Mouse (Mus musculus): ENCODE measurements at regions not wholly inside any gene's neighbourhood (a gene's known extent, or its start where the extent isn't known, plus 50 kb on each side); places are given as distances from the start of the nearest gene placed in this dataset.
"Not testable (repeated sequence)": the region's sequence is repeated elsewhere in the genome, so short reads cannot be mapped to it uniquely, and the experiment has no call there.

DNA sequence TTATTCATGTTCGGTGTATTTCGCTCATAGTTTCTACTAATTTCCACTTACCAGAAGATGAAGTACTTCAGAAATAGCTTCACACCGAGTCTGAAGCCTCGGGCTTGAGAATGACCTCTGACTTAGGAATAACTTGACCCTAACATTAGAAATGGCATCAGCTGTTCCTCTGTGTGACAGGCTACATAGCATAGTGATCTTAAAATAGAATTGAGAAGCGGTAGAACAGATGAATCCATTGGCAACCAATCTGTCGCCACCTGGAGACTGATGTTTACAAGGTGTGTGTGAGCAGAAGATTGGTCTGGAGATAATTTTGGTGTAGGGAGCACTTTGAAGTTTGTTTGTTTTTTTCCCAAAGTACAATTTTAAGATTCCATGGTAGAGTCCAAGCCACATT lies 60.9 kb upstream of the Ahi1 start:
- DNase-seq (ENCODE audit: low spot score): no peak

GRCm38 (mm10) chr10:20883618-20884017 lies 68.7 kb upstream of the Ahi1 start:
- DNase-seq (ENCODE audit: low spot score): no peak

GRCm38 (mm10) chr10:20882599-20882998 lies 69.7 kb upstream of the Ahi1 start:
- DNase-seq (ENCODE audit: low spot score): no peak

- no peak for DNase-seq (ENCODE audit: low spot score)
These were observed 72.1 kb upstream of the Ahi1 start for GRCm38 (mm10) chr10:20880251-20880650.

DNA sequence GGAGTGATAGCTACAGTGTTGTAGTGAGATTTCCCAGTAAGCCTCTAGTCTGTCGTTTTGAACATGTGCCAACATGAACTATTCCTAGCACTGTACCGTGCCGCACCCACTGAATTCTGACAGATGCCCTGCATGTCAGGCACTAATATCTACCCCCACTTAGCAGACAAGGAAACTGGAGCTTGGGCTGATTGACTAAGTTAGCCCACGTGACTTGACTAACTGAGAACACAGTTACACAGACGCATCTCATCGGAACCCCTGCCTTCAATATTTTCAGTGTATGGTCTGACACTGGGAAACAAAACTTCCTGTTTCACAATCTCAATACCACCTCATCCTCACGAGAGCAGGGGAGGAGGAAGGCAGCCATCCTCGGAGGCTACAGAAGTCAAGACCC lies 72.9 kb upstream of the Ahi1 start:
- no peak for DNase-seq (ENCODE audit: low spot score)

- no peak for DNase-seq (ENCODE audit: low spot score)
These were observed 85.3 kb upstream of the Ahi1 start for GRCm38 (mm10) chr10:20867076-20867475.

DNA sequence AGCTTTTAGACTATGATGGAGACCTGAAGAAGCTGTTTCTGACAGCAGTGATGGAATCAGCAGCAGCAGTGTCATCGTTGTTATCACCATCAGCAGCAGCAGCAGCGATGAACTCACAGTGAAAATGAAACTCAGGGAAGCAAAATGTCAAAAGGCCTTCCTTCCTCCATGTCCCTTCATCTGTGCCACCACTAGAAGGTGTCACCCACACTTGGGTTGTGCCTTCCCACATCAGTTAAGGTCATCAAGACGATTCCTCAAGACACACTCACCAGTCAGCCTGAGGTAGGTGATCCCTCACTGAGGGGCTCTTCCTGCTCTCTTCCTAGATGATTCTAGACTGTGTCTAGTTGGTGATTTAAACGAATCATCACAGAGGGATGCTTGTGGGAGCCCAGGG lies 87.3 kb upstream of the Ahi1 start:
- DNase-seq (ENCODE audit: low spot score): no peak

DNA sequence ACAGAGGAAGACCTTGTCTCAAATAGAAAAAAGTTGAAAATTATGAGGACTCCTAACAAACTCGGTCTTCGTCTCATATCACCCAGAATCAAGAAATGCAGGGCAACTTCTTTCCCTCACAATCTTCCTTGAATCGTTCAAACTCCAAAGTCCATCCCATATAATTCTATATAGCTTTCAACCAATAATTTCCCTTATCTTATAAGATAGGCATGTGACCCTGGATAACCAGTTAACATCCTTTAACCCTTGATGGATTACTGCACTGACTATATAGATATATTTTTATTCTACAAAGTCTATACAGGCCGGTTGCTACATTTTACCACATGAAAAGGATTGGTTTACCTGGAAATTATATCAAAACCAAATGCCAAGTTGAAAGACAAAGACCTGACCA lies 94.9 kb upstream of the Ahi1 start:
- no peak for DNase-seq (ENCODE audit: low spot score)

GRCm38 (mm10) chr10:20854621-20855363 lies 97.6 kb upstream of the Ahi1 start:
- peak; percentile 6 for DNase-seq (ENCODE audit: low spot score)

DNA sequence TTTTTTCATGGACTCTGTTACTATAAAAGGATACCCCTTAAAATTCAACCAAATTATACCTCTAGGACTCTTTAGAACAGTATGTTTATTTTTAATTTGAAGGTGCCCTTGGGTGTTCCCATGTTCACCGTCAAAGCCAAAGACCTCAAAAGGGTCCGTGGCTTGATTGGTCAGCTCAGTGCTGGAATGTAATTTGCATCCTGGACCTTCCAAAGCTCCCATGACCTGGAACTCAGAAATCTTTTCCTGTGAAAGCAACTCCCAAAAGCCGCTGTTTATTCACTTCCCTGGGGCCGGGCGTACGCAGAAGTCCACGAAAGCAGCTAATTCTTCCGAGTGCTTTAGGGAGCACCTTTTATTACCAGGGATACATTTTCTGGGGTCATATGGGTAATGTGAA lies 105.1 kb upstream of the Ahi1 start:
- DNase-seq (ENCODE audit: low spot score): no peak

DNA sequence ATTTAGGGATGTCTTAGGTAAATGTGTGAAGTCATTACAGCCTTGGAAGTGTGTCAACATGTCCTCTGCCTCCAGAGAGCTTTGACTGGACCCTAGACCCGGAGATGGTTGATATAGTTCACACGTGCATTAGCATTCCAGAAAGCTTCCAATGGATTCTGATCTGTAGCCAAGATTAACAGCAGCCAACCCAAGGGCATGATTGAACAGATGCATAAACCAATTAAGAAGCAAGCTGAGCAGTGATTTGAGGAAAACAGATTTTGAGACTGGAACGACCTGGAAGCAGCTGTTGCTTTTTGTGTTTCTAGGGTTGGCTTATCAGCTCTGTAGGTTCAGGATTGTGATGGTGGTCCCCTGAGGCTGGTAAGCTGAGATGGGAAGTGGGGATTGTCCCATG lies 109.1 kb upstream of the Ahi1 start:
- DNase-seq (ENCODE audit: low spot score): no peak

DNA sequence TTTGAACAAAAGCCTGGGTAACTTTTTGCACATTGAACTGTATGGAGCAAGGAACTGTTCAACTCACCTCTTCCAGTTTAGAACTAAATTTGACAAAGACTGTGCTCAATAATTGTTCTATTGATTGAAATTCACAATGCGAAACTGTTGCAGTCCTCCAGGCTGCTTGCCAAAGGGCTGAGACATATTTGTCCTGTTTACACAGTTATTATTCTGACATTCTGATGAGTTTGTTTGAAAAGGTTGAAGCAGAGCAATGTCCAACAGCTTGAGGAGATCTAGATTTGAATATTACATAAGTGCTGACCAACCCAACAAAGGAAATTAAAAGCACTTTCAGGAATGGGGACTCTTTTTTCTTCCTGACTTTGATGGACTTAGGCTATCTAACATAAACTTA lies 110.2 kb upstream of the Ahi1 start:
- DNase-seq (ENCODE audit: low spot score): no peak

- no peak for DNase-seq (ENCODE audit: low spot score)
These were observed 110.8 kb upstream of the Ahi1 start for GRCm38 (mm10) chr10:20841430-20842040.

GRCm38 (mm10) chr10:20838685-20839425 lies 113.5 kb upstream of the Ahi1 start:
- DNase-seq (ENCODE audit: low spot score): no peak

DNA sequence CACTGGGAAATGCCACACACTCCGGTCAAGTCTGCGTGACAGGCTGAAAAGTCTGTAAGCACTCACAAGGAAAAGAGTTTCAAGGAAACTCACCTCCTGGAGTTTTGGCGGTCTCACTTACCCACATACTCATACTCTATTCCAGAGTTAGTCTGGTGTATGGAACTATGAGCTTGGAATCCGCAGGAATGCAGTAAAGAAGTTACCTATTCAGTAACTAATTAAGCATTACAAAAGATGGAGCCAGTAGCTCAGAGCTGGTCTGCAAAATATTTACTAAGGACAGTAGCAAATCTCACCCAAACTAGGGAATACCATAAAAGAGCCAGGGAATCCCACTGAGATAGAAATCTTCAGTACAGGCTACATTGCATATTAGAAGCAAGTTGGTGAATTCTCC lies 111.9 kb upstream of the Pde7b start:
- DNase-seq (ENCODE audit: low spot score): not testable (repeated sequence)

DNA sequence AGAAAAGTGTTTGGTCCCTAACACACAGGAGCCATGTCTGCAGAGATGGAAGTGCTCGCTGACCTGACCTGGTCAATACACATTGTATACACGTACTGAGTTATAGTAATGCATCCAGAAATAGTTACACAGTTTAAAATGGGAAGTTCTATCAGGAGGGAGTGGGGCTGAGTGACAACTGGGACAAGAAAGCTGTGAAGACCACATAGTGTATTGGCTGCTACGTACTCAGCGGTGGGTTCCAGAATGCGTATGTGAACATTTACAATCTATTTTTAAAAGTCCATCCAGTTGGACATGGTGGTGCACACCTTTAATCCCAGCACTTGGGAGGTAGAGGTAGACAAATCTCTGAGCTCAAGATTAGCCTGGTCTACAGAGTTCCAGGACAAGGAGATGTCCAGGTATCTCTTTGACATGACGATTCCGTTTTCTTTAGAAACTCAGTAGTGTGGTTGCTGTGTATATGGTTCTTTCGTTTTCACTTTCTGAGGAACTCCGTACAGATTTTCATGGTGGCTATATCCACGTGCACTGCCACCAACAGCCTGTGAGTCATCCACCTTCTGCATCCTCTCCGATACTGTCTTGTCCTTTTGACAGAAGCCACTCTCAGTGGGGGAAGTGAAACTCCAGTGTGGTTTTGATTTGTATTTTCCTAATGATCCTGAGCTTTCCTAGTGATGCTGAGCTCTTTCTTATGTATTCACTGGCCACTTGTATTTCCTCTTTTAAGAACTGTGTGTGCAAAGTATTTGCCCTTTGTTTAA lies 110.1 kb upstream of the Pde7b start:
- DNase-seq (ENCODE audit: low spot score): no peak

DNA sequence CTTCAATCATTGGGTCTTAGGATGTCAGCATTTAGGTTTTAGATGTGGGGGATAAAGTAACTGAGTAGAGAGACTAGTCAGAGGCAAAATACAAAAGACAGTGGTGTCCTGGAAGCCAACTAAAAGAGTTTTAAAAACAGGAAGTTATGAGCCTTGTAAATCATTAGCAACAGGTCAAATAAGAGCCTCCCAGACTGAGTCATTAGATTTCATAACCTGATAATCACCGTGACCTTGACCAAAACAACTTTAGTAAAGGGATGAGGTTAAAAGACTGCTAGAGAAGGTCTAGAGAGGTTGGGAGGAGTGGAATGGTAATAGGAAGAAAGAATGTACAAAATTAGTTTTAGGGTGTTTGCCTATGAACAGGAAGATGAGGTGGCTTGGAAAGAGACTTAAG lies 103.4 kb upstream of the Pde7b start:
- DNase-seq (ENCODE audit: low spot score): no peak

- DNase-seq (ENCODE audit: low spot score): no peak
These were observed 102.6 kb upstream of the Pde7b start for GRCm38 (mm10) chr10:20827473-20827872.

DNA sequence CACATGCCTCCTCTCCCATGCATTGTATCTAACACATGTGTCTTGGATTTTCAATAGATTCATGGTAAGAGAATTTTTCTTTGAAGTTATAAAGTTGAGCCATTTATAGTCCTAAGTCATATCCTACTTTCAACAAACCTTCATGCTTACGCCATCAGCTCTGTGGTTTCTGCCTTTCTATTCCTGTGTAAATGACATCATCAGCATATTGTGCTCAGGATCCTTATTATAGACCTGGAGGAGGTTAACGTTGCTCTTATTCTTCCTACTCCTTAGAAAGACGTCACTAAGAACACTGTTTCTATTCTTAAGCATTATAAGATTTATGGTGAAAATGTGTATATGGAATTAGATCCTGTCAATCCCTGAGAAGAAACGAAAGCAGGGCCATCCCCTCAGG lies 93.7 kb upstream of the Pde7b start:
- no peak for DNase-seq (ENCODE audit: low spot score)

GRCm38 (mm10) chr10:20799792-20800191 lies 74.9 kb upstream of the Pde7b start:
- no peak for DNase-seq (ENCODE audit: low spot score)

- no peak for DNase-seq (ENCODE audit: low spot score)
These were observed 73.5 kb upstream of the Pde7b start for GRCm38 (mm10) chr10:20798400-20798799.

DNA sequence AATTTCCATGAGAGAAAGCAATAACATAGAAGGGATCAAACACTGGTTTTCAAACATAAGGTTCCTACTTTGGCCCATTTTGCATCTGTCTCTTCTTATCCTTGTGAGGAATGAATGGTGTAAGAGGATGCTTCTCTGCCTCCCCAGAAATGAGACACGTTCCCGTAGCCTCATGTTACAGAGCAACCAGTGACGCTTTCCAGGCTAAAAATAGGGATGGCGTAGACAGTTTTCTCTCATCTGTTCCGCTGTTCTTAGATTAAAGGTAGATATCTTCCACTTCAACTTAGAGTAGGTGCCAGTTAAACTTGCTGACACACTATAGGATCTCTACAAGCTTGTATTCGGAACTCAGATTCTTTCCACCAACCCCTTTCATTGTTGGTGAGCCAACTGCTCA lies 69.1 kb upstream of the Pde7b start:
- no peak for DNase-seq (ENCODE audit: low spot score)

DNA sequence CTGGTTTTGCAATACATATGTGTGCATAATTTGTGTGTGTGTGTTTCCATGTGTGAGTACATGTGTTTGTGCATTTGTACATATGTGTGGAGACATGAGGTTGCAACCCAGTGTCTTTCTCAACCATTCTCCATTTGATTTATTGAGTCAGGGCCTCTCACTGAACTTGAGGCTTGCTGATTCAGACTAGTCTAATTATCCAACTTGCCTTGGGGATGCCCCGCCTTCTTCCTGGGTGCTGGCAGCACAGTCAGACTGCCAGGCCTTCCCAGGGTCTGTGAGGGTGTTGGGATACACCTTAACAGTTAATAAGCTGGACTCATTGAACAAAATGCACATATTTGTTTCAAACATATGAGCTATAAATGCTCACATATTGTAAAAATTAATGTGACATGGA lies 56.1 kb upstream of the Pde7b start:
- no peak for DNase-seq (ENCODE audit: low spot score)

Measured in urinary bladder, postnatal 25 days (tissue).